Mouse (Mus musculus) stomach, embryonic 16.5 days (tissue): ENCODE measurements around the gene Defb33. TPM values are rescaled to one million over a fixed set of nuclear protein-coding genes. Genes with fewer than 3 reads are reported as not detected.

Experiments used
- ATAC-seq: fragments of 200-750 bp; cut with Nextera tagmentation; 2 replicates; pipeline ENCODE4 v1.8.0; 2017; ENCODE audit warnings: moderate number of reproducible peaks, moderate TSS enrichment; ENCODE audit not compliant: insufficient read depth, low FRiP score
- H3K27ac ChIP-seq: fragments of 300-500 bp; sonication (generic); 2 replicates; pipeline ENCODE4 v1.5.1; 2014; ENCODE audit warnings: low read length
- H3K27me3 ChIP-seq: fragments of 300-500 bp; sonication (generic); 2 replicates; pipeline ENCODE4 v1.6.1; 2014; ENCODE audit warnings: low read length, control low read depth, mixed read lengths; ENCODE audit not compliant: control insufficient read depth, insufficient read depth
- H3K36me3 ChIP-seq: fragments of 300-500 bp; sonication (generic); 2 replicates; pipeline ENCODE4 v1.6.1; 2014; ENCODE audit warnings: low read length; ENCODE audit not compliant: control insufficient read depth, insufficient read depth
- H3K4me1 ChIP-seq: fragments of 300-500 bp; sonication (generic); 2 replicates; pipeline ENCODE4 v1.6.1; 2014; ENCODE audit warnings: low read length, control low read depth, mixed read lengths; ENCODE audit not compliant: control insufficient read depth, insufficient read depth
- H3K4me2 ChIP-seq: fragments of 300-500 bp; sonication (generic); 2 replicates; pipeline ENCODE4 v1.6.1; 2014; ENCODE audit warnings: low read depth, low read length, mixed read lengths
- H3K4me3 ChIP-seq: fragments of 300-500 bp; sonication (generic); replicated peaks from 2 replicates; pipeline ENCODE4 v1.5.1; 2014; ENCODE audit warnings: mild to moderate bottlenecking, low read length
- H3K9ac ChIP-seq: fragments of 300-500 bp; sonication (generic); 2 replicates; pipeline ENCODE4 v1.6.1; 2014; ENCODE audit warnings: low read length
- H3K9me3 ChIP-seq: fragments of 300-500 bp; sonication (generic); replicated peaks from 2 replicates; pipeline ENCODE4 v1.6.1; 2016; ENCODE audit warnings: low read length, control low read depth; ENCODE audit not compliant: control insufficient read depth
- WGBS: fragments of 180-500 bp; shearing (Covaris S2); extraction: QIAGEN DNeasy Blood & Tissue Kit; methylation state at CpG from one replicate; pipeline ENCODE4 v1.1.7; 2014; 5-methylcytosine and 5-hydroxymethylcytosine counted together
- polyA plus RNA-seq: library from polyadenylated mRNA; unstranded; fragments of >200 nt; fragmentation: Nextera tagmentation; extraction: Ambion mirVana; gene quantifications from 2 replicates; pipeline ENCODE4 v1.2.1, GENCODE M21; 2015

Gene Defb33
- not detected in 2 replicates for polyA plus RNA-seq

GRCm38 (mm10) chr8:20892369-20892768 is at the start of gene Defb33:
Gene Defb33, plus strand, starts transcription at chr8:20892669.
- Histone ChIP-seq H3K9ac (no peak within 1 kb of the TSS), H3K27ac (no peak within 1 kb of the TSS), H3K36me3 (no peaks in the 10 kb centered on the region), H3K4me1 (no peaks in the 10 kb centered on the region), H3K4me3 (no peak within 1 kb of the TSS), H3K27me3 (no peaks in the 10 kb centered on the region), H3K9me3 (no peaks in the 10 kb centered on the region), H3K4me2 (no peak within 1 kb of the TSS)
- 87% methylated on average over 2 of the region's 2 CpGs for WGBS
- ATAC-seq = no peak

GRCm38 (mm10) chr8:20874608-20875007 is 17.9 kb upstream of the Defb33 start:
- Histone ChIP-seq H3K9me3 (no peaks in the 10 kb centered on the region), H3K27me3 (no peaks in the 10 kb centered on the region), H3K4me3 (no peak overlapping the region), H3K9ac (no peak overlapping the region), H3K36me3 (no peaks in the 10 kb centered on the region), H3K27ac (no peak overlapping the region), H3K4me1 (no peaks in the 10 kb centered on the region), H3K4me2 (no peak overlapping the region)
- ATAC-seq = no peak
- WGBS = 29% methylated on average over 6 of the region's 6 CpGs

DNA sequence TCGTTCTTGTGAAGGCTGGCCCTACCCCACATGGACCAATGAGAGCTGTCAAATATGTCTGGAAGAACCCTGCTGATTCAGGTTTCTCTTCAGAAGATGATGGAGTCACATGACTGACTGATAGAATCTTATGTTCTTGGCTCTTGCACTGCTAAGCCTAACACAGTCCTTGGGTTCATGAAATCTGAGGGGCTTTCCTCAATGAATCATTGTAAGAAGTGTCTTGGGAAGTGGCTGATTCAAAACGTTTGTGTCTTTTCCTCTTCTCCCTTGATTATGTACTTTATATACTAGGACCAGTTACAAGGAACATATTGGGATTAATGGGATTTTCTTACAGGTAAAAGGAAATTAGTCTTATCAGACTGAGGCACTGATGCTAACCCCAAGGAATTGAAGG is 10.1 kb downstream of the Defb33 start, which contains the start of gene Gm15056:
Gene Gm15056 (minus strand): TSS at position 101 of the 400 bp plus-strand sequence.
- H3K27me3 ChIP-seq = no peaks in the 10 kb centered on the region
- no peak for ATAC-seq
- 44% methylated on average over 2 of the region's 2 CpGs for WGBS
- no peak within 1 kb of the TSS for H3K27ac ChIP-seq
- no peaks in the 10 kb centered on the region for H3K9me3 ChIP-seq
- no peak within 1 kb of the TSS for H3K4me3 ChIP-seq
- H3K4me2 ChIP-seq = no peak within 1 kb of the TSS
- H3K4me1 ChIP-seq = no peaks in the 10 kb centered on the region
- H3K9ac ChIP-seq = no peak within 1 kb of the TSS
- H3K36me3 ChIP-seq = no peaks in the 10 kb centered on the region

DNA sequence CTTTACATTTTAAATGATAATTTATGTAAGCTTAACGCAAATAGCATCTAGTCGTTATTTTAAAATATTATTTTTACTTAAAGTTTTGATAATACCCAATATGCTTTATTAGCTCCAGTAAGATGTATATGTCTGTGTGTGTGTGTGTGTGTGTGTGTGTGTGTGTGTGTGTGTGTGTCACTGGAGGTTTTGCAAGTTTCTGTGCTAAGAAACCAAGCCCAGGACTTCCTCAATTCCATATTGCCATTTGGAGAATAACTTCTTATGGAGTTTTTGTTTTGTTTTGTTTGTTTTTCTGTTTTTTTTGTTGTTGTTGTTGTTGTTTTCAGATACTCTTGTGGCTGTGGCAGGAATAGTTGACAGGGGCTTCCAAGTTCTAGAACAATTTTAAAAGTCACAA is 14.7 kb downstream of the Defb33 start:
- no peak overlapping the region for H3K4me3 ChIP-seq
- no peaks in the 10 kb centered on the region for H3K27me3 ChIP-seq
- no peaks in the 10 kb centered on the region for H3K36me3 ChIP-seq
- no peak overlapping the region for H3K4me2 ChIP-seq
- H3K9me3 ChIP-seq = no peaks in the 10 kb centered on the region
- H3K9ac ChIP-seq = no peak overlapping the region
- H3K4me1 ChIP-seq = no peaks in the 10 kb centered on the region
- no peak overlapping the region for H3K27ac ChIP-seq
- 89% methylated on average over 2 of the region's 2 CpGs for WGBS
- ATAC-seq = no peak

GRCm38 (mm10) chr8:20908256-20908655 is 15.8 kb downstream of the Defb33 start:
- Histone ChIP-seq H3K4me2 (no peak overlapping the region), H3K9me3 (no peaks in the 10 kb centered on the region), H3K36me3 (no peaks in the 10 kb centered on the region), H3K9ac (no peak overlapping the region), H3K27me3 (no peaks in the 10 kb centered on the region), H3K27ac (no peak overlapping the region), H3K4me1 (no peaks in the 10 kb centered on the region), H3K4me3 (no peak overlapping the region)
- 62% methylated on average over 2 of the region's 2 CpGs for WGBS
- ATAC-seq = no peak

GRCm38 (mm10) chr8:20912288-20912687 is 19.8 kb downstream of the Defb33 start:
- Histone ChIP-seq H3K27ac (no peak overlapping the region), H3K4me3 (no peak overlapping the region), H3K36me3 (no peaks in the 10 kb centered on the region), H3K9me3 (no peaks in the 10 kb centered on the region), H3K27me3 (no peaks in the 10 kb centered on the region), H3K4me1 (no peaks in the 10 kb centered on the region), H3K4me2 (no peak overlapping the region), H3K9ac (no peak overlapping the region)
- ATAC-seq = no peak
- 88% methylated on average over 1 of the region's 1 CpGs for WGBS

DNA sequence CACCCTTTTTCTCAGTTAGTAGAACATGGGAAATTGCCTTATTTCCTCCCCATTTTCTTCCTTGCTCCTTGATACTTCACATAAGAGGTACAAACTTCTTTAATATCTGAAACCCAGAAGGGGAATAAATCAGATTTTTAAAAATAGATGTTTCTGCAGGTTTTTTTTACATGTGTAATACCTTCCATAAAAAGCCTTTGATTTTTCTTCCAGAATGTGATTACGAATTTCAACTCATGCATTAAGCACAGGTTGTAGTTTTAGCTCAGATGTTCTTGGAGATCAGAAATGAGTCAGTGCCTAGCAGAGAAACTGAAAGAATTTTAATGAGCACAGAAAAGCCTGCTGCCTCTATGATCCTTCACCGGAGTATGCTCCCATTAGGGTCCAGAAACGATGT is 29.5 kb downstream of the Defb33 start, which contains the start of gene Gm6040:
Gene Gm6040 (minus strand): TSS at position 101 of the 400 bp plus-strand sequence.
- no peak for ATAC-seq
- Histone ChIP-seq H3K36me3 (no peaks in the 10 kb centered on the region), H3K4me2 (no peak within 1 kb of the TSS), H3K27ac (no peak within 1 kb of the TSS), H3K9me3 (no peaks in the 10 kb centered on the region), H3K27me3 (no peaks in the 10 kb centered on the region), H3K4me3 (no peak within 1 kb of the TSS), H3K9ac (no peak within 1 kb of the TSS), H3K4me1 (no peaks in the 10 kb centered on the region)
- WGBS = 75% methylated on average over 3 of the region's 3 CpGs

GRCm38 (mm10) chr8:20944610-20945009 is 52.1 kb downstream of the Defb33 start, which contains the start of gene AY761185:
Gene AY761185, minus strand, starts transcription at chr8:20944710.
- H3K4me2 ChIP-seq = no peak within 1 kb of the TSS
- WGBS = 69% methylated on average over 3 of the region's 3 CpGs

More at GRCm38 (mm10) chr8:20944610-20945009, 52.1 kb downstream of the Defb33 start, which contains the start of gene AY761185:
- no peak within 1 kb of the TSS for H3K27ac ChIP-seq
- H3K27me3 ChIP-seq = no peaks in the 10 kb centered on the region
- ATAC-seq = no peak
- H3K36me3 ChIP-seq = no peaks in the 10 kb centered on the region
- H3K9ac ChIP-seq = no peak within 1 kb of the TSS
- H3K4me3 ChIP-seq = no peak within 1 kb of the TSS
- no peaks in the 10 kb centered on the region for H3K4me1 ChIP-seq
- H3K9me3 ChIP-seq = no peaks in the 10 kb centered on the region
